Mouse (Mus musculus) cerebellum, adult 9-11 months (tissue): ENCODE data around the gene Fam20c.

ENCODE experiments used
- DNase-seq: peaks from one replicate; pipeline ENCODE4 v3.0.0; 2022

Fam20c gene

DNA sequence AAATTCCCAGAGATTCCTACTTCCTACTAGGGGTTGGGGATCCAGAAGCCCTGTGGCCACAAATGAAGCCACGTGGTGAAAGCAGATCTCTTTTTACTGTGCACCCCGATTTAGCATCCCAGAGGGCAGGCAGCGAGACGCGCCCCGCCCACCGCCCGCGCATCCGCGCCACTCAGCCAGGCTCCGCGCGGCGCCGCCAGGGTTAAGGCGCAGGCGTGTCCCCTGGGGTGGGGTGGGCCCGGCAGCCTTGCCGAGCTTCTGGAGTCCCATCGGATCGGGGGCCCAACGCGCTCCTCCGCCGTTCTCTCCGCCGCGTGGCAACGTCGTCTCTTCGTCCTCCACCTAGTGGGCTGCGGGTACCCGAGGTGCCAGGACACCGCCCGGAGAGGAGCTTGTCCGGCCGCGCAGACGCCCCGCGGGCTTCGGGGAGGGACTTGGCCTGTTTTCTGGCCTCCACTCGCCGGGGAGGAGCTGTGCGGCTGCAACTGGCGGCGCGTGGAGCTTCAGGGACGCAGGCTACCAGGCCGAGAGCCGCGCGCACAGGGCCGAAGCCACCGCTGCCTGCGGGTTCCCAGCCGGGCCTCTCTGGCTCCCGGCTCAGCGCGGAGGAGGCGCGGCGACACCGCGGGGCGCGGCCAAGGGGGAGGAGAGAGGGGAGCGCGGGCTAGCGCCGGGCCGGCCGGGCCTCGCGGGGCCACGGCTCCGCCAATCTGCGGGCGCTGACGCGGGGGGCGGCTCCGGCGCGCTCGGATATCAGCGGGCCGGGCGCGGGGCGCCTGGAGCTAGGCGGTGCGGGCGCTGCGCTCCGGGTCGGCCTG is at the start of gene Fam20c:
Fam20c (plus strand) TSS at position 212 of the 818 bp plus-strand sequence.
- DNase-seq, result peak; percentile 41

GRCm38 (mm10) chr5:138707367-138707766 is 46.9 kb upstream of the Fam20c start:
- DNase-seq, result no peak

DNA sequence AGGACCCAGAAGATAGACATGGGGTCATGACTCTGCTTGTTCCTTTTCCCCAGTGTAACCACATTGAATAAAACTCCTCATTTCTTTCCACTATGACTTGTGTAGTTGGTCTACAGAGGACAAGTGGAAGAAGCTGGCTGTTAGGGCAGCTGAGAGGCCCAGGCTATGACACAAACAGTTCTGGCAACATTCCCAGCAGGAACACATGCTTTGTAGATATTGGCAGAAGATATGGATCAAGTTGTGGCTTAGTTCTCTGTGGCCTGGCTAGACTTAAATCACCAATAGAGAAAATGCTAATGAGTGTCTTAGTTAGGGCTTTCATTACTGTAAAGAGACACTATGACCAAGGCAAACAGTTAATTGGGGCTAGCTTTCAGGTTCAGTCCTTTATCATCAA is 45.7 kb upstream of the Fam20c start:
- DNase-seq, result no peak

DNA sequence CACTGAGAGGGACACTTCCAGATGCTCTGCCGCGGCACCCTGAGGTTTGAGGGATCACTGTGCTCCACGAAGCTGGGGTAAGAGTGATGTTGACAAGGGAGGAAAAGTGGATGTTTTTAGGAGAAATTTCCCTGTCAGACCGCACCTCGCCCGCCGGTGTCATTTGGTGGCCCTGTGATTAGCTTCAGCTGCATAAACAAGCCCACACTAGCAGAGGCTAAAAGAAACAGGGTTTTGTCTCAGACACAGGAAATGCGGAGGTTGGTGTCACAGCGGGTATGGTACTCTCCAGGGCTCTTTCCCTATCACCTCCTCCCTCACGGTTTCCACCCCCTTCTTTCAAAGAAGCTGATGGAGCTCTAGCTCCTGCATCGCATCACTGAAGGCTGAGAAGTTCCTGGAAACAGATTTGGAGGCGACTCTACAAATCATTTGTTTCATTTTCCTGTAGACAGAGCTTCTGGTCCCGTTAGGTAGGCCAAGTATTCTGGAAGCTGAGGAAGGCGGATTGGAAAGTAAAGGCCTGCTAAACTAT is 38.7 kb upstream of the Fam20c start:
- DNase-seq, result no peak

DNA sequence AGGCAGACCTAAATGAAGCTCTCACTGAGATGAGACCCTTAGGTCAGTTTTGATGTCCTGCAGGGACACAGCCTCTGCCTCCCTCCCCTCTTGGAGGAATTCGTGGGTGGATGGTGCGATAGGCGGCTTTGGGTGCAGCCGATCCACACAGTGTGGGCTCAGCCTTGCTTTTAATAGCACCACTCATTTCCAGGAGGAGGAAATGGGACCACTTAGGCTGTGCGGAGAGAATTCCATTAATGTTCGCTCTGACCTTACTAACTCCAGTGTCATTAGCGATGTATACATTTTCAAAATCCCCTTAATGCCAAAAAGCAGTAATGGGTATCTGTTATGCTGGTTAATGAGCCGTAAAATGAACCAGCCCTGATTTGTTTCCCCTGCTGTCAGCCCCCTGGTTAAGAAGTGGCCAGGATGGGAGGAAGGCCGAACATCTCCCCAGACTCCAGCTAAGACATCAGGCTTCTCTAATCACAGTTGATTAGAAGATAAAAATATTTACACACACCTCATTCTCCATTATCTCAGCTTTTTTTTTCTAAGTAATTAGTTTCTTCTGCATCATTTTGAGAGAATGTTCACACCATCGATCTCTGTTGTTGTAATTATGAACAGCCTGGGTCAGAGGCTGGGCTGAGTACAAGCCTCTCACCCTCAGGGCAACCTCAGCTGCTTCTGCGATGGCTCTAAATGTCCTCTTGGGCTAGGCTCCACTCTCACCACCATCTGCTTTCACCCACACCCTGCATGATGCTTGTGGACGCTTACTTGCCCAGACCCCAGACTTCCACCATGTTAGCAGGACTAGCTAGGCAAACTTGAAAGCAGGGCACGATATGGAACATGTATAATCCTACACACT is 33.8 kb upstream of the Fam20c start:
- DNase-seq, result no peak

DNA sequence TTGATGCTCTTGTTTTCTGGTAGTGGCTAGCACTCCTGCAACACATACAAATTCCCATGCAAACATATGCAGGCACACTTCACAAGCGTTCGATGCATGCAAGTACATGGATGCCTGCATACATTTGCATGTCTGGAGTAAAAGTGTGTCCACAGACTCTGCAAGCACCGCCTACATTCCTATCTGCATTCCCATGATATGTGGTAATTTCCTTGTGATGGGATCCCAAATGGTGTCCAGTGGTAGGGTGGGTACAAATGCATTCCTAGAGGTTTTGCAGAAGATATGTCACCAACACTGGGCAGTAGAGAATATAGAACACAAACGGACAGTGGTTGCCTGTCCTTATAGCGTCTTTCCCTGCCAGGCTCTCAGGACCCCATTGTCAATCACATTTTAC is 29.9 kb upstream of the Fam20c start:
- DNase-seq, result no peak

- no peak for DNase-seq
These were observed 29.2 kb upstream of the Fam20c start for GRCm38 (mm10) chr5:138725151-138725550.

DNA sequence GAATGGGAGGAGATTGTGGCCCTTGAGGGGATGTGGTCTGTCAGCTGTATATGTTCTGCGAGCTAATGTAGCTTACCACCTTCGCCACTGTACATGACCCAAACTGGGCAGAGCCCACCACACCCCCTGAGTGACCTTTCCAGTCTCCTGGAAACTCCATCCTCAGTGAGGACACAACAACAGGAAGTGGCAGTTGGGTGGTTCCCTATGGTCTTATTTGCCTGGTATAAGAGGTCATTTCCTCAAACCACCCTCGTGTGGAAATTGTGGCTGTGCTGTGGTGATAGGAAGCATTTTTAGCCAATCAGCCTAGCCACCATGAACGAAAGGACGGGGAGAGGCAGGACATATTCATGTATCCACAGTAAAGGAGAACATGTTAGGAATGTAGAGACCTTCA is 23.5 kb upstream of the Fam20c start:
- DNase-seq, result no peak

DNA sequence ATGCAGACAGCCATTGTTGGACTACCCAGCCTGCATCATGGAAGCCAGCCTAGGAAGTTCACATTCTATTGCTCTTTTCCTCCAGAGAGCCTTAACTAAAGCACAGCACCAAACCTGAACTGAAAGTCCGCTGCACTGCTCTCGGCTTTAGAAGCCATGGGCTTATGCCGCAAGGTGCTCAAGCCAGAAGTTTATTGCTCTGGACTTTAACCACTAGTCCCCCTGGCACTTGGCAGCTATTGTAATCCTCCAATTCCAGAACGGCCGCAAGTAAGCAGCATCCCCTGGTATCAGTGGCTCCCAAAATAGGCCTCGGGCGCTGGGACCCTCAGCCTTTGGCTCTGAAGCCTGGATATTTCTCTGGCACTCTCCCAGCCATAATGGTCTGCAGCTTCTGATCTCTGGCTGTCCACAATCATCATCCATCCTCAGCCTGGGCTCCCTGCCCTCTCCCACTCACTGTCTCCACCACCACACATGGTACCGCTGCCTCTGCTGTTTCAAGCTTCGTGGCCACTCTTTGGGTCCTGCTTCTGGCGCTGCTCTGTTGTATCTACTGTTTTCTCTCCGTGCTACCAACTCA is 20.9 kb upstream of the Fam20c start:
- no peak for DNase-seq

DNA sequence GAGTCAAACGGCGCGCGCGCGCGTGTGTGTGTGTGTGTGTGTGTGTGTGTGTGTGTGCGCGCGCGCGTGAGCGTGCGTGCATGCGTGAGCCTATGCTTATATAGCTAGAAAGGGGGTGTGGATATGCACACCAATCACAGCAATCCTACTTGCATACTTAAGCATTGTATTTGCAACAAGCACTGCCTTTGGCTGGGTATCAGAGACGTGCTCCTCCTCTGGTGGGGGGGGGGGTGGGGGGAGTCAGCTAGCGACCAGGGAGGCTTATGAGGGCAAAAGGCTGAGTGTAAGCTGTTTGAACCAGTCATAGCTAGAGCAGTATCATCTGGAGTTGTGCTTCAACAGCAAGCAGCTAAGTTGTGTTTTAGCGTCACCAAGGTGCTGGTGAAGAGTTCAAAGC is 20.3 kb upstream of the Fam20c start:
- no peak for DNase-seq

- no peak for DNase-seq
These were observed 19.0 kb upstream of the Fam20c start for GRCm38 (mm10) chr5:138735201-138735757.

DNA sequence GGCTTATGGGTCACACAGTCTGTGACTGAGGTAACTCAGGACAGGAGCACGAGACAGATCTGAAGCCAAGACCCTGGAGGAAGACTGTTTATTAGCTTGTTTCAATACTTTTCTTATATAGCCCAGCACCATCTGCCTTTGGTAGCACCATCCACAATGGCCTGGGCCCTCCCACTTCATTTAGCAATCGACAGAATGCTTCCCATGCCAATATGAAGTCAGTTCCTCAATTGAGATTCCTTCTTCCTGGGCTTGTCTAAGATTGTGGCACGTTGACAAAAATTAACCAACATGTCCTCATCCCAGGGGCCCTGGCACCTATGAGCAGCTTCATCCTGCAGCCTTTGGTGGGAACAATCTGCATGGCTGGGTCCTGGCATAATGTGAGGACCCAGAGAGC is 14.2 kb upstream of the Fam20c start:
- DNase-seq, result no peak

GRCm38 (mm10) chr5:138741516-138741915 is 12.8 kb upstream of the Fam20c start:
- DNase-seq, result no peak

DNA sequence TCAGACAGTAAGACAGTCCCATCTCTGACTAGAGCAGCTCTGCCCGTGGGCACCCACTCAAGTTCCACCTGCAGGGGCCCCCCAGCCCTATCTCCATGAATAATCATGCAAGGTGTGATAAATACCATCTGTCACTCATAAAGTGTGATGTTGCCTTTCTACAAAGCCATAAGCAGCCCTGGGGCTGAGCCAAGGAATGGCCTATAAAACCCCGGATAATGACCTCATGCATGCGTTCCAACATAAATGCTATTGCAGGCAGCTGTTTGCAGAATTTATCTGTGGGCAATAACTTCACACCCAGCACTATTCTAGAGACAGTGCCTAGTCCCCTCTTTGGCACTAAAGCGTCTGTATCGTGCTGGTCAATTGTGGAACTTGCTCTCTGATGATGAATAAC is 12.0 kb upstream of the Fam20c start:
- DNase-seq, result no peak

GRCm38 (mm10) chr5:138743631-138744030 is 10.7 kb upstream of the Fam20c start:
- DNase-seq, result no peak

DNA sequence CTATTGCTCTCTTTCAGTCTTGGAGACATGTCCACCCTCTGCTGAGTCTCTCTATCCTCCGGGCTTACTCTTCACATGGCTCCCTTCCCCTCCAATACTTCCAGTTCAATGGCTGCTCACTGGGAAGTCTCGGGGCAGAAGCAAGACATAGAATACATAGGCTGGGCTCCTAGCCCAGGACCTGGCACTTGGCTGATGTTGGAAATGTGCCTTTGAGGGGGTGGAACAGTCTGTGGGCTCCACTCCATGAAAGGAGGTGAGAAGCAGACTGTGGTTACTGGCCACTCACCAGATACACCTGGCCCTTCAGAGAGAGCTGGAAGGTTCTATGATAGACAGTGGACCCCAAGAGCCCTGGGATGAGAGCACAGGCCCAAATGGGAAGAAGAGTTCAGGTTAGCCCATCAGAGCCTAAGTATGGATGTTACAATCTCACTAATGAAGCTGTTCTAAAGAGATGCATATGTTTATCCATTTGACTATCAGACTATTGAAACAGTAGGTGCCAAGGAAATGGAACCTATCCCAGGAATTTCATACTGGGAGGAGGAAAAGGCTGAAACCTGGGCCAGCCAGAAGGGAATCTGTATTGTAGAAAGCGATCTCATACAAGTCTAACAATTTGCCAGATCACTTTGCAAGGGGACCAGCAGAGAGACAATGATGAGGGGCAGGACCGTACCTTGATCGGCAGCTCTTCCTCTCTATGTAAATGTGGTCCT is 8.8 kb upstream of the Fam20c start:
- peak; percentile 84 for DNase-seq

DNA sequence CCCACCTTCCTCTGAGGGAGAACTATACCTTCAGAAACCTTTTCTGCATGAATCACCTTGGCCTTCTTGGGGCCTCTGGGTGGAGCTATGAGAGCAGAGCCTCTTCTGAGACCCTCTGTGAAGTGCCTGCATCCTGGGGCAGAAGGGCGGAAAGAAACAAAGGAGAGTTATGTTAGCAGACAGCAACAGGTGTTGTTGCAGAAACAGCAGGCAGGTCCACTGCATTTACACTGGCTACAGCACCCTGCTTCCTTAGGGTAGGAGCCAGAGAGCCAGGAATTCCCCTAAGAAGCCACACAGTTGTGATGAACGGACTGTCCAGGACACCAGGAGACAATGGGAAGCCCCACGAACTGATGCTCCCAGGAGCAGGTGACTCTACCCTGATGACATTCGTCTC is 1.0 kb upstream of the Fam20c start:
- no peak for DNase-seq

GRCm38 (mm10) chr5:138753946-138754302 is 390 bp upstream of the Fam20c start:
- no peak for DNase-seq

DNA sequence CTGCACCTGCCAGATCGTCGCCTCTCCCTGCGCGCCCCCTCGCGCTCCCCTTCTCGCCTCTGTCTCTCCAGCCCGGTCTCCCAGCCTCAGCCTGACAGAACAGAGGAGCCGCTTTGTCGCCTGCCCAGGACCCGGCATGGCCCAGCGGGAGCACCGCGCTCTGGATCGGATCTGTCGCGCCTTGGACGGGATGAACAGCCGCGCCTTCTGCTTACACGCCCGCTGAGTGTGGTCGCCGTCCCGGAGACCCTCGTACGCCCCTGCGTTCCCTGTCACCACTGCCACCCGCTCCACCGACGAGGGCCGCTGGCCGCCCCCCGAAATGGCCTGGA is 773 bp downstream of the Fam20c start:
- no peak for DNase-seq

DNA sequence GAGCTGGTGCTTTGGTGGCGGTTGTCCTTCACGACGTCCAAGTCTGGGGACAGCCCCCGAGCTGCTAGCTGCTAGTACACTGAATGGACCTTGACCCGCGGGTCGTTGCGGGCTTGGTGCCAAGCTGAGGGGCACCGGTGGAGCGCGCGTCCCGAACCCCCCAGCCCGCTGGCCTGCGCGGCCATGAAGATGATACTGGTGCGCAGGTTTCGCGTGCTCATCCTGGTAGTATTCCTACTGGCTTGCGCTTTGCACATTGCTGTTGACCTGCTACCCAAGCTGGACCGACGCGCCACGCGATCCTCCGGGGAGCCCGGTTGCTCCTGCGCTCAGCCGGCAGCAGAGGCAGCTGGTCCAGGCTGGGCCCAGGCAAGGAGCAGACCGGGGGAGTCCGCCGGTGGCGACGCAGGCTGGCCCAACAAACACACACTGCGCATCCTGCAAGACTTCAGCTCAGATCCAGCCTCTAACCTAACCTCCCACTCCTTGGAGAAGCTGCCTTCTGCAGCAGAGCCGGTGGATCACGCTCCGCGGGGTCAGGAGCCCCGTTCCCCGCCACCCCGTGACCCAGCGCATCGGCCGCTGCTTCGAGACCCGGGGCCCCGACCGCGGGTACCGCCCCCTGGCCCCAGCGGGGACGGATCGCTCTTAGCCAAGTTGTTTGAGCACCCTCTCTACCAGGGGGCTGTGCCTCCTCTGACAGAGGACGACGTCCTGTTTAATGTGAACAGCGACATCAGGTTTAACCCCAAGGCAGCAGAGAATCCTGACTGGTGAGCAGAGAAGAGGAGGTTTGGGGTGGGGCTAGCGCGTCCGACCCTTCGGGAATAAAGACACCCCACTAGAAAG is 1.4 kb downstream of the Fam20c start:
- no peak for DNase-seq

DNA sequence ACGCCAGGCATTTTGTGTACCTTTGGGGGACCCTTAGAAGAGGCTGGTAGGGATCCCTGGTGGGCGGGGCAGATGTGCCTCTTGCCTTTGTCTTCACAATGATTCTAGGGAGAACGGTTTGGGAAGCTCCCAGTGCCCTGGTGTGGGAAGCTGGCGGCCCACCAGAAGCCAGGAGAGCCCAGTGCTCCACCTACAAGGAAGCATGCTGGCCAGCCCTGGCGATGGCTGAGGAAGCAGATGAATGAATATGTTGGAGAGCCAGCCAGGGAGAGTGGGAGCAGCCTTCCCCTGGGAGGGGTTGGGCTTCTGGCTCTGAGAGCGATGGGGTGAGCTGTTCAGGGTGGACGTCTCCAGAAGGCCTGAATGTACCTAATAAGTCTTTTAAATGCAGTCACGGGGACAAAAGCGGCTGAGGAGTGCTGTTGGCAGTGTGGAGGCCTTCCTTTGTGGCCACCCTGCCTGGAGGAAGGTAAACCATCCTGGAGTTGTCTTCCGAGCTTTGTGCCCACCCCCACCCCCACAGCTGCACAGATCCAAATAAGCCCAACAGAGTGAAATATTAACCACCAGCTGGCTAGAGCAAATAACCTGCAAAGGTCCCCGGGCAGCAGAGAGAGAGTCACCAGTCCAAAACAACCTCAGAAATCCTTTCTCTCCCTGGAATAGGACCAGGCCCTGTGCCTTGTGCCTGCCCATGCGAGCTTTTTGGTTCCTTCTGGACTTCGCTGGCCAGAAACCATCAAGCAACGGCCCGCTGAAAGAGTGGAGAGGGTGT is 2.2 kb downstream of the Fam20c start:
- DNase-seq, result peak; percentile 34
